Mouse (Mus musculus) T-cell, adult 66 days (primary cell): ENCODE results near the gene Insl6. TPM values are rescaled to one million over a fixed set of nuclear protein-coding genes. Genes with fewer than 3 reads are reported as not detected.

Experiments
- total RNA-seq, 2 experiments: library from RNA; stranded (reverse); gene quantifications; 3 replicates in 1 of 2; 4 replicates in 1 of 2; pipeline ENCODE4 v1.2.4; 2023

Insl6 gene
- total RNA-seq, result 1 to 10 TPM; 4.1 to 6.2 TPM

GRCm38 (mm10) chr19:29325053-29325851 is at the start of gene Insl6:
Insl6 (minus strand) TSS chr19:29325356.

GRCm38 (mm10) chr19:29366969-29367622 is 41.9 kb upstream of the Insl6 start, which contains the start of the genes Plgrkt and Cd274:
Plgrkt (minus strand) TSS chr19:29367390.
Cd274 (plus strand) TSS chr19:29367455.

GRCm38 (mm10) chr19:29334068-29334745 is 9.1 kb upstream of the Insl6 start, which contains the start of gene Rln1:
Rln1 (minus strand) TSS chr19:29334670.

Other genes with a start within 250 kb of the Insl6 start
- gene Rcl1, start 224.0 kb downstream of the Insl6 start, total RNA-seq, result 10 to 100 TPM; 27.3 to 27.8 TPM
- gene Jak2, start 73.5 kb downstream of the Insl6 start, total RNA-seq, result 10 to 100 TPM; 65.5 to 66.0 TPM
- gene Rln1, start 9.3 kb upstream of the Insl6 start, total RNA-seq, result not detected
- gene Plgrkt, start 42.0 kb upstream of the Insl6 start, total RNA-seq, result 100 to 1,000 TPM; 208 to 219 TPM
- gene Cd274, start 42.1 kb upstream of the Insl6 start, total RNA-seq, result 10 to 100 TPM; 25.8 to 28.0 TPM
- gene Pdcd1lg2, start 85.6 kb upstream of the Insl6 start, total RNA-seq, result 1 to 10 TPM; 2.0 to 2.1 TPM
- gene Ric1, start 196.9 kb upstream of the Insl6 start, total RNA-seq, result 10 to 100 TPM; 33.9 to 35.1 TPM